Mouse (Mus musculus) kidney, embryonic 14.5 days (tissue): ENCODE measurements around the gene Ascl5. TPM values are rescaled to one million over a fixed set of nuclear protein-coding genes. Genes with fewer than 3 reads are reported as not detected.

Source experiments
- ATAC-seq: fragments of 200-750 bp; cut with Nextera tagmentation; 2 replicates; pipeline ENCODE4 v1.8.0; 2017; ENCODE audit warnings: moderate number of reproducible peaks, mild to moderate bottlenecking, moderate TSS enrichment, moderate library complexity; ENCODE audit not compliant: low FRiP score, low TSS enrichment
- H3K27ac ChIP-seq: fragments of 300-500 bp; sonication (generic); 2 replicates; pipeline ENCODE4 v1.5.1; 2014; ENCODE audit warnings: low read depth, mild to moderate bottlenecking, low read length, moderate library complexity, mixed read lengths
- H3K27me3 ChIP-seq: fragments of 300-500 bp; sonication (generic); 2 replicates; pipeline ENCODE4 v1.6.1; 2014; ENCODE audit warnings: mild to moderate bottlenecking, low read length; ENCODE audit not compliant: control insufficient read depth, insufficient read depth
- H3K36me3 ChIP-seq: fragments of 300-500 bp; sonication (generic); 2 replicates; pipeline ENCODE4 v1.6.1; 2014; ENCODE audit warnings: low read length, mixed read lengths; ENCODE audit not compliant: control insufficient read depth, insufficient read depth
- H3K4me1 ChIP-seq: fragments of 300-500 bp; sonication (generic); 2 replicates; pipeline ENCODE4 v1.6.1; 2014; ENCODE audit warnings: low read length, mixed read lengths; ENCODE audit not compliant: control insufficient read depth, insufficient read depth
- H3K4me2 ChIP-seq: fragments of 300-500 bp; sonication (generic); replicated peaks from 2 replicates; pipeline ENCODE4 v1.6.1; 2014; ENCODE audit warnings: low read depth, mild to moderate bottlenecking, low read length
- H3K4me3 ChIP-seq: fragments of 300-500 bp; sonication (generic); 2 replicates; pipeline ENCODE4 v1.5.1; 2014; ENCODE audit warnings: mild to moderate bottlenecking, low read length
- H3K9ac ChIP-seq: fragments of 300-500 bp; sonication (generic); 2 replicates; pipeline ENCODE4 v1.6.1; 2014; ENCODE audit warnings: low read depth, mild to moderate bottlenecking, low read length, moderate library complexity
- H3K9me3 ChIP-seq: fragments of 300-500 bp; sonication (generic); 2 replicates; pipeline ENCODE4 v1.6.1; 2016; ENCODE audit warnings: low read length; ENCODE audit not compliant: control insufficient read depth
- WGBS: fragments of 180-500 bp; shearing (Covaris S2); extraction: QIAGEN DNeasy Blood & Tissue Kit; methylation state at CpG from one replicate; pipeline ENCODE4 v1.1.7; 2014; 5-methylcytosine and 5-hydroxymethylcytosine counted together
- polyA plus RNA-seq: library from polyadenylated mRNA; unstranded; fragments of >200 nt; fragmentation: Nextera tagmentation; extraction: Ambion mirVana; gene quantifications from 2 replicates; pipeline ENCODE4 v1.2.1, GENCODE M21; 2014

Ascl5 gene
- not detected in 2 replicates for polyA plus RNA-seq

- ATAC-seq, result no peak
- WGBS, result 20% methylated on average over 29 of the region's 29 CpGs
- Histone ChIP-seq H3K4me1 (peaks cover 5% of the 10 kb centered on the region; the same call in 1 of the 2 replicates), H3K36me3 (no peaks in the 10 kb centered on the region), H3K9ac (no peak within 1 kb of the TSS), H3K27me3 (peaks cover 28% of the 10 kb centered on the region), H3K9me3 (no peaks in the 10 kb centered on the region), H3K4me3 (peak within 1 kb of the TSS; percentile 23), H3K27ac (no peak within 1 kb of the TSS), H3K4me2 (peak within 1 kb of the TSS; percentile 43)
These were observed at the start of gene Ascl5 for GRCm38 (mm10) chr1:136050312-136051012. Gene Ascl5, plus strand, starts transcription at chr1:136050804.

GRCm38 (mm10) chr1:136001438-136001837 lies 49.2 kb upstream of the Ascl5 start:
- Histone ChIP-seq H3K36me3 (no peaks in the 10 kb centered on the region), H3K4me3 (no peak overlapping the region), H3K27ac (no peak overlapping the region), H3K9ac (no peak overlapping the region), H3K4me2 (no peak overlapping the region), H3K27me3 (no peaks in the 10 kb centered on the region), H3K9me3 (no peaks in the 10 kb centered on the region), H3K4me1 (no peaks in the 10 kb centered on the region)
- 77% methylated on average over 2 of the region's 2 CpGs for WGBS
- ATAC-seq, result no peak

- no peaks in the 10 kb centered on the region for H3K4me1 ChIP-seq
- no peak within 1 kb of the TSS; the same call in 1 of the 2 replicates for H3K9ac ChIP-seq
- ATAC-seq, result no peak
- no peaks in the 10 kb centered on the region for H3K9me3 ChIP-seq
- no peaks in the 10 kb centered on the region for H3K36me3 ChIP-seq
- peaks cover 3% of the 10 kb centered on the region; the same call in 1 of the 2 replicates for H3K27me3 ChIP-seq
- WGBS, result 60% methylated on average over 3 of the region's 3 CpGs
- peak within 1 kb of the TSS; percentile 47; the same call in 1 of the 2 replicates for H3K4me3 ChIP-seq
- H3K4me2 ChIP-seq, result peak within 1 kb of the TSS; percentile 70
- H3K27ac ChIP-seq, result no peak within 1 kb of the TSS
These were observed 44.3 kb upstream of the Ascl5 start, which contains the start of gene Igfn1 for GRCm38 (mm10) chr1:136006292-136006748. Gene Igfn1, minus strand, starts transcription at chr1:136006342.

DNA sequence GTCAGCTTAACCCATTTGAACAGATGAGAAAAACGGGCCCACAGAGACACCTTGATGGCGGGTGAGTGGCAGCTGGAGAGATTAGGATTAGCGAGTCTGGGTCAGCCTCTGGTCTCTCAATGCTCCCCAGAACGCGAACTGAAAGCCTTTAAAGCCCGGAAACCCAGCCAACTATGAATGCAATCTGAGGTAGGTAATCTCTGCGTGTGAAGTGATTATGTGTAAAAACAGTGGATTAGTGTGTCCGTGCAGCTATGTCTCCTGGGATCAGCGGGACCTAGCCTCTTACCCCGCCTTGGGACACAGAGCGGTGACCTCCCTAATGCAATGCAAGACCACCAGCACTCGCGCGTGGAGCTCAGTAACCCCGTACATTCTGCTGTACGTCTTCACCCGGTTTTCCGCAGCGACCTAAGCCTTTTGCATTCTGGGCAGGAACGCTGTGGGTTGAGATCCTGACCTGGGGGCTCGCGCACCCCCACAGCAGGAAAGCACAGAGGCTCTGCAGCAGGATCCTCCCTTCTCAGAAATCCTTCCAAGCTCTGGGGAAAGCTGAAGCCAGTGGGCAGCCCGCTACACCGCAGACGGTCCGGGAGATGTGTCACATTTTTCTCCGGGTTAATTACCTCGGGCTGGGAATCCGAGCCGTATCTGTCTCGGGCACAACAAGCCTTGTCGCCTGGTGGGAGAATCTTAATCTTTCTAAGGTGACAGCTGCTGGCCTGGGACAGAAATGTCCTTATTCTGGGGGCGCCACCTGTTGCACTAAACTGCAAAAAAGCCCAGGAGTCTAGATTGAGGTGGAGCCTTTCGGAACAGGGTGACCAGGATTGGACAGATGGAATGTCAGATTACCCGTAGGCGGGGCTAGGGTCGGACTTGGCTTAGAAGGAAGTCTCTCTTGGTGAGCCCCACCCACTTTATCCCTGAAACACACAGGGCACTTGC lies 43.1 kb upstream of the Ascl5 start, which contains the start of gene Tmem9:
Gene Tmem9 (plus strand): TSS at position 940 of the 948 bp plus-strand sequence.
- no peaks in the 10 kb centered on the region for H3K4me1 ChIP-seq
- ATAC-seq, result peak; percentile 90
- H3K9me3 ChIP-seq, result no peaks in the 10 kb centered on the region
- peak within 1 kb of the TSS; percentile 24; the same call in 1 of the 2 replicates for H3K27ac ChIP-seq
- H3K9ac ChIP-seq, result peak within 1 kb of the TSS; percentile 40; the same call in 1 of the 2 replicates
- no peaks in the 10 kb centered on the region for H3K36me3 ChIP-seq
- peak within 1 kb of the TSS; percentile 47 for H3K4me3 ChIP-seq
- peaks cover 3% of the 10 kb centered on the region; the same call in 1 of the 2 replicates for H3K27me3 ChIP-seq
- peak within 1 kb of the TSS; percentile 70 for H3K4me2 ChIP-seq
- WGBS, result 4% methylated on average over 37 of the region's 37 CpGs

GRCm38 (mm10) chr1:136008159-136008533 lies 42.5 kb upstream of the Ascl5 start:
- H3K27ac ChIP-seq, result no peak overlapping the region
- H3K4me3 ChIP-seq, result peak overlapping the region; percentile 47
- no peaks in the 10 kb centered on the region for H3K9me3 ChIP-seq
- peak overlapping the region; percentile 70 for H3K4me2 ChIP-seq
- WGBS, result 18% methylated on average over 8 of the region's 8 CpGs
- H3K4me1 ChIP-seq, result no peaks in the 10 kb centered on the region
- no peaks in the 10 kb centered on the region for H3K36me3 ChIP-seq
- peaks cover 3% of the 10 kb centered on the region; the same call in 1 of the 2 replicates for H3K27me3 ChIP-seq
- no peak overlapping the region for H3K9ac ChIP-seq
- ATAC-seq, result no peak

GRCm38 (mm10) chr1:136010247-136010646 lies 40.4 kb upstream of the Ascl5 start:
- WGBS, result 91% methylated on average over 4 of the region's 4 CpGs
- no peak for ATAC-seq
- no peak overlapping the region for H3K27ac ChIP-seq
- H3K4me2 ChIP-seq, result no peak overlapping the region
- H3K9me3 ChIP-seq, result no peaks in the 10 kb centered on the region
- H3K36me3 ChIP-seq, result no peaks in the 10 kb centered on the region
- H3K4me3 ChIP-seq, result no peak overlapping the region
- no peak overlapping the region for H3K9ac ChIP-seq
- no peaks in the 10 kb centered on the region for H3K4me1 ChIP-seq
- H3K27me3 ChIP-seq, result peaks cover 3% of the 10 kb centered on the region; the same call in 1 of the 2 replicates

DNA sequence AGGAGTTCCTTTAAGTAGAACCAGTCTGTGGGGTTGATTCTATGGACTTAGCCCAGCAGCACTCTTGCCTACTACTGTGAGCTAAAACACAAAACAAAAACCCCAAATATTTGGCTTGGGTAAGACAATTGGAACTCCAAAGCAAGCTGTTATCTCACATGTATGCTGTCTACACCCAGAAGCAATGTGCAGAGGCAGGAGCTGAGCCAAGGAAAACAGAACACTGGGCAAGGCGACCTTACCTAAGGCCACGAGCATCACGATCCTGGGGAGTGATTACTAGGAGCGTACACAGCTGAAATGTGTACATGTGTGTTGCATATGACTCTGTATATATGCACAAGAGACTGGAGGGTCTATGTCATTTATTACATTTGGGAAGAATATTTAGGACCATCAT lies 37.1 kb upstream of the Ascl5 start:
- 59% methylated on average over 4 of the region's 4 CpGs for WGBS
- Histone ChIP-seq H3K4me2 (no peak overlapping the region), H3K9ac (no peak overlapping the region), H3K27ac (no peak overlapping the region), H3K36me3 (no peaks in the 10 kb centered on the region), H3K4me1 (no peaks in the 10 kb centered on the region), H3K4me3 (no peak overlapping the region), H3K9me3 (no peaks in the 10 kb centered on the region), H3K27me3 (peaks cover 3% of the 10 kb centered on the region; the same call in 1 of the 2 replicates)
- no peak for ATAC-seq

DNA sequence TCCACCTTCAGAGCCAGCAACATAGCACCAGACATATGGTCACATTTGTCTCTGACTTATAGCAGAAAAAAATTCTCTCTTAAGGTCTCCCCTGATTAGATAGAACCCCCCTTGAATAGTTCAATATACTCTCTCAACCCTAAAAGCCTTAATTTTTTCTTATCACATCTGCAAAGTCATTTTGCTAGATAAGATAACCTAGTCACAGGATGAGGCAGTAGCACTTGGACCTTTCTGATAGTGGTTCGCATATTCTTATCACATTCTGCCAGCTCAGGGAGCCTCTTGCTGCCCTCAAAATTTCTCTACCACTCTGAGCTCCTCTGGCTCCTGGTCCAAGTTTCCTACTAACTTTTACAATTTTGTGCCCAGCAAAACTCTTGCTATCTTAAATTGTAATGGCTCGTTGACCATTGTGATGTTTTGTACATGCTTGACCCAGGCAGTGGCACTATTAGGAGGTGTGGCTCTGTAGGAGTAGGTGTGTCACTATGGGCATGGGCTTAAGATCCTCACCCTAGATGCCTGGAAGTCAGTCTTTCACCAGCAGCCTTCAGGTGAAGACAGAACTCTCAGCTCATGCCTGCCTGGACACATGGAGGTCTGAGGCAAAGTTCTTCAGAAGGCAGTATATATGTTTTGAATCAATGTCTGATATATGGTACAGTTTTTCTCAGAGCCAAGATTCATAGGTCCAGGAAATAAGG lies 35.7 kb upstream of the Ascl5 start:
- H3K36me3 ChIP-seq, result peaks cover 4% of the 10 kb centered on the region; the same call in 1 of the 2 replicates
- no peak overlapping the region for H3K27ac ChIP-seq
- 79% methylated on average over 2 of the region's 2 CpGs for WGBS
- no peaks in the 10 kb centered on the region for H3K4me1 ChIP-seq
- H3K9me3 ChIP-seq, result no peaks in the 10 kb centered on the region
- ATAC-seq, result no peak
- no peak overlapping the region for H3K9ac ChIP-seq
- H3K4me3 ChIP-seq, result no peak overlapping the region
- H3K4me2 ChIP-seq, result no peak overlapping the region
- peaks cover 3% of the 10 kb centered on the region; the same call in 1 of the 2 replicates for H3K27me3 ChIP-seq
